Comparison of ENCODE assay signal across 10 mouse cellular contexts in the genomic region with DNA sequence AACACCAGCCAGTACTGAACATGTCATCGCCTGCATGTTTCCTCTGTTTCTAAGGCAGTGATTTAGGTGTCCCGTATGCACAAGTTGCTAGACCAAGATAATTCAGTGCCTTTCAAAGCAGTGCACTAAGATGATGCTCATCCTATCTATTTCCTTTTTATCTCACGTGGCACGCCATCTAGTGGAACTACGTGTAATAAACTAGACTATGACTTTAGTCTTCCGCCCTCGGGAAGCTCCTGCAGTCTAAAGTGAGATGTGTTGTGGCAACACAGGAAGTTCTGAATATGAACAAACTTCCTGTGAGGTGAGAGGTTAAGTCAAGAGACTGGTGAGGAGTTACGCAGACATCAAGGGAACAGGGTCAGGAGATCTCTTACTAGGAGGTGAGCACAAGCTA. TPM values are rescaled to one million over a fixed set of nuclear protein-coding genes. Genes with fewer than 3 reads are reported as not detected.
A peak's percentile ranks its signal among the peaks of the same experiment; 100 is the strongest.
DNase-seq lines count a peak whose midpoint lies in the region; ATAC-seq lines count a peak whose summit lies in the region.
"Had no signal": no experiment of that assay in that cellular context is flagged by ENCODE, and none has a peak within 500 bp of the region (broad histone marks: within the 10 kb centered on the region; RNA-seq: fewer than 3 reads in every experiment).

No protein-coding gene starts in this region.

- WGBS in hindbrain, embryonic 14.5 days, result 40% methylated on average over 8 of the region's 8 CpGs
- WGBS in hindbrain, embryonic 16.5 days, result 40% methylated on average over 8 of the region's 8 CpGs
- 40% methylated on average over 8 of the region's 8 CpGs for WGBS in intestine, embryonic 15.5 days

- no peak overlapping the region for H3K27ac ChIP-seq in hindbrain, embryonic 14.5 days
- H3K27ac ChIP-seq in hindbrain, embryonic 16.5 days (ENCODE audit: low read depth, low read length), result no peak overlapping the region
- H3K27ac ChIP-seq in intestine, embryonic 15.5 days, result no peak overlapping the region

- no peak overlapping the region for H3K9ac ChIP-seq in hindbrain, embryonic 14.5 days
- no peak overlapping the region for H3K9ac ChIP-seq in hindbrain, embryonic 16.5 days (ENCODE audit: low read depth, low read length)
- no peak overlapping the region for H3K9ac ChIP-seq in intestine, embryonic 15.5 days

- no peak overlapping the region for H3K4me3 ChIP-seq in hindbrain, embryonic 14.5 days (replicated peaks; ENCODE audit: low read length)
- no peak overlapping the region for H3K4me3 ChIP-seq in hindbrain, embryonic 16.5 days (ENCODE audit: low read length)
- no peak overlapping the region for H3K4me3 ChIP-seq in intestine, embryonic 15.5 days (replicated peaks)
- H3K4me3 ChIP-seq: myocyte had no signal

- H3K4me2 ChIP-seq in hindbrain, embryonic 14.5 days (replicated peaks), result no peak overlapping the region
- H3K4me2 ChIP-seq in hindbrain, embryonic 16.5 days (ENCODE audit: low read length), result no peak overlapping the region
- no peak overlapping the region for H3K4me2 ChIP-seq in intestine, embryonic 15.5 days (replicated peaks)

- no peaks in the 10 kb centered on the region for H3K4me1 ChIP-seq in hindbrain, embryonic 14.5 days (replicated peaks; ENCODE audit: control insufficient read depth, insufficient read depth, low read length)
- H3K4me1 ChIP-seq in hindbrain, embryonic 16.5 days (ENCODE audit: control insufficient read depth, insufficient read depth, low read depth, low read length), result no peaks in the 10 kb centered on the region
- H3K4me1 ChIP-seq in intestine, embryonic 15.5 days (replicated peaks), result no peaks in the 10 kb centered on the region

- ATAC-seq in hindbrain, embryonic 14.5 days (ENCODE audit: low FRiP score), result no peak
- ATAC-seq in hindbrain, embryonic 16.5 days, result no peak
- ATAC-seq in activated CD4-positive, CD25-positive, alpha-beta regulatory T cell, adult 4 months, result peak; percentile 97
- ATAC-seq in intestine, embryonic 15.5 days, result no peak

- no peaks in the 10 kb centered on the region for H3K9me3 ChIP-seq in hindbrain, embryonic 14.5 days (ENCODE audit: control insufficient read depth, low read length)
- H3K9me3 ChIP-seq in hindbrain, embryonic 16.5 days (ENCODE audit: control insufficient read depth, low read length), result no peaks in the 10 kb centered on the region
- no peaks in the 10 kb centered on the region for H3K9me3 ChIP-seq in intestine, embryonic 15.5 days

- peak; percentile 27 for DNase-seq in hindbrain, embryonic 14.5 days (ENCODE audit: low spot score)
- peak; percentile 80 for DNase-seq in CD4-positive, CD25-positive, alpha-beta regulatory T cell, adult 2 months (ENCODE audit: low read depth, low spot score)
- peak; percentile 31 for DNase-seq in lung, postnatal 10 days
- DNase-seq in testis, postnatal 10 days (ENCODE audit: low spot score), result no peak
- no peak for DNase-seq in adrenal gland, postnatal 25 days
- DNase-seq: heart, postnatal 10 days had no signal

- no peaks in the 10 kb centered on the region for H3K27me3 ChIP-seq in hindbrain, embryonic 14.5 days (ENCODE audit: control insufficient read depth, insufficient read depth, low read length)
- no peaks in the 10 kb centered on the region for H3K27me3 ChIP-seq in hindbrain, embryonic 16.5 days (replicated peaks; ENCODE audit: control insufficient read depth, insufficient read depth, low read length)
- H3K27me3 ChIP-seq in intestine, embryonic 15.5 days (replicated peaks), result no peaks in the 10 kb centered on the region

- no peaks in the 10 kb centered on the region for H3K36me3 ChIP-seq in hindbrain, embryonic 14.5 days (replicated peaks; ENCODE audit: control insufficient read depth, insufficient read depth)
- no peaks in the 10 kb centered on the region for H3K36me3 ChIP-seq in hindbrain, embryonic 16.5 days (ENCODE audit: control insufficient read depth, insufficient read depth, low read length)
- no peaks in the 10 kb centered on the region for H3K36me3 ChIP-seq in intestine, embryonic 15.5 days

RNA-seq across cellular contexts. Expression of a gene that starts 43.9 kb away (rescaled TPM):
- polyA plus RNA-seq in hindbrain, embryonic 14.5 days (2014; fragmentation: Nextera tagmentation; extraction: Ambion mirVana), result 34.5 and 34.7 TPM in 2 replicates
- 39.3 and 39.5 TPM in 2 replicates for polyA plus RNA-seq in hindbrain, embryonic 16.5 days (2015; fragmentation: Nextera tagmentation; extraction: Ambion mirVana)
- polyA plus RNA-seq in activated CD4-positive, CD25-positive, alpha-beta regulatory T cell, adult 4 months (2017; shearing (Covaris generic)), result 10 to 100 TPM in 1 of 2 experiments, 1 to 10 TPM in 1; 9.7 to 24.1 TPM
- 23.3 and 30.0 TPM in 2 replicates for total RNA-seq in adrenal gland, postnatal 25 days (2021)
- polyA plus RNA-seq in intestine, embryonic 15.5 days (2015; fragmentation: Nextera tagmentation; extraction: Ambion mirVana), result 33.1 and 35.1 TPM in 2 replicates

Comparison
In these comparisons a context has a peak if more than half of its experiments do, and no peak if none do; other contexts are left out.
1. DNase-seq: peak in hindbrain, embryonic 14.5 days (single experiment), CD4-positive, CD25-positive, alpha-beta regulatory T cell, adult 2 months (single experiment) and lung, postnatal 10 days (single experiment); none in testis, postnatal 10 days (single experiment) and adrenal gland, postnatal 25 days (single experiment).